Comparison of ENCODE assay signal across 9 mouse cellular contexts in the genomic region with DNA sequence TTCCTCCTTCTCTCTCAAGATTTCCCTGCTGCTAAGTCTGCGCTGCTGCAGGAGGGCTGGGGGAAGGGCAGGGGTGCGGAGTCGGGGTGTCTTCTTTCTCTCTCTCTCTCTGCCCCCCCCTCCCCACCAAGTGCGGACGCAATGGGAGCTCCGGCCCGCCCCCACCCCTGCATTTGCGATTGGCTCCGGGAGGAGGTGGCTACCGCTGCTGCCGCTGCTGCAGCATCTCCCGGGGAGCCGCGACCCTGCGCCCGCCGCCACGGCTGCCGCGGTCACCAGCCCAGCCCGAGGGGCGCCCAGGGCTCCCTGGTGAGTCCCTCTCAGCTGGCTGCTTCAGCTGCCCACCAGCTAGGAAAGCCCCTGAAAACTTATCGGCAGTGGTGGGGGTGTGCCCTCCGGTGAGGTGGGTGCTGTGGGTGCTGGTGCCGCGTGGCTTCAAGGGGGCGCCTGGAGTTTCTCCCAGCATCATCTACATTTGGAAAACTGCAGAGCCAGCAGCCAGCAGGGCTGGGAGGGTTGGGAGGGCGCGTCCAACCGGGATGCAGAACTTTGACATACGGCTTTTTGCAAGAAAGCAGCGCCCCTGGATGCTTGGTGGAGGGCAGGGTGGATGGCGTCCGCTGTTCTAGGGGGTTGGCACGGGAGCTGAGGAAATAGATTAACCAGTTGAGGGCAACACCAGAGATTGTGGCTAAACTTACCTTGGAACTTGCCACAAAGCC. TPM values are rescaled to one million over a fixed set of nuclear protein-coding genes. Genes with fewer than 3 reads are reported as not detected.
DNase-seq lines count a peak whose midpoint lies in the region; ATAC-seq and TF ChIP-seq lines count a peak whose summit lies in the region.
"Had no signal": no experiment of that assay in that cellular context is flagged by ENCODE, and none has a peak within 500 bp of the region (broad histone marks: within the 10 kb centered on the region; RNA-seq: fewer than 3 reads in every experiment).

No protein-coding gene starts in this region.

- no peaks in the 10 kb centered on the region for H3K36me3 ChIP-seq in kidney, postnatal 0 days (ENCODE audit: insufficient read depth, low read length)
- no peaks in the 10 kb centered on the region for H3K36me3 ChIP-seq in embryonic facial prominence, embryonic 10.5 days (replicated peaks)
- H3K36me3 ChIP-seq in hindbrain, postnatal 0 days (ENCODE audit: insufficient read depth, low read length), result no peaks in the 10 kb centered on the region
- H3K36me3 ChIP-seq in neural tube, embryonic 13.5 days, result no peaks in the 10 kb centered on the region
- H3K36me3 ChIP-seq: G1E had no signal

- H3K4me1 ChIP-seq in kidney, postnatal 0 days (replicated peaks; ENCODE audit: insufficient read depth, low read length), result no peaks in the 10 kb centered on the region
- peaks cover 18% of the 10 kb centered on the region for H3K4me1 ChIP-seq in embryonic facial prominence, embryonic 10.5 days
- no peaks in the 10 kb centered on the region for H3K4me1 ChIP-seq in hindbrain, postnatal 0 days (ENCODE audit: insufficient read depth, low read length)
- H3K4me1 ChIP-seq in neural tube, embryonic 13.5 days (replicated peaks), result peaks cover 17% of the 10 kb centered on the region

- peak overlapping the region; percentile 56 for H3K4me2 ChIP-seq in kidney, postnatal 0 days (ENCODE audit: low read length)
- peak overlapping the region; percentile 89 for H3K4me2 ChIP-seq in hindbrain, postnatal 0 days (ENCODE audit: low read depth, low read length)
- H3K4me2 ChIP-seq in neural tube, embryonic 13.5 days, result peak overlapping the region; percentile 81

- no peak for ATAC-seq in kidney, postnatal 0 days (replicated peaks; ENCODE audit: low FRiP score, low read depth)
- peak; percentile 51 for ATAC-seq in hindbrain, postnatal 0 days
- peak; percentile 70 for ATAC-seq in neural tube, embryonic 13.5 days (ENCODE audit: low read depth)

- H3K9me3 ChIP-seq in kidney, postnatal 0 days (replicated peaks; ENCODE audit: low read length), result no peaks in the 10 kb centered on the region
- H3K9me3 ChIP-seq in embryonic facial prominence, embryonic 10.5 days, result no peaks in the 10 kb centered on the region
- no peaks in the 10 kb centered on the region for H3K9me3 ChIP-seq in hindbrain, postnatal 0 days (ENCODE audit: low read length)
- H3K9me3 ChIP-seq in neural tube, embryonic 13.5 days, result no peaks in the 10 kb centered on the region
- H3K9me3 ChIP-seq: G1E had no signal

- no peak overlapping the region for H3K27ac ChIP-seq in kidney, postnatal 0 days
- H3K27ac ChIP-seq in embryonic facial prominence, embryonic 10.5 days (replicated peaks), result peak overlapping the region; percentile 36; the same call in 1 of the 2 replicates
- no peak overlapping the region for H3K27ac ChIP-seq in hindbrain, postnatal 0 days
- H3K27ac ChIP-seq in neural tube, embryonic 13.5 days (replicated peaks), result 0 out of 2 replicates have a peak overlapping the region, but pooled peaks have one; percentile 28

- peak; percentile 10 for DNase-seq in kidney, postnatal 0 days (ENCODE audit: low spot score)
- DNase-seq in kidney, adult 9 months, result no peak
- DNase-seq in embryonic facial prominence, embryonic 10.5 days (ENCODE audit: low spot score), result peak; percentile 68
- peak; percentile 34 for DNase-seq in hindbrain, postnatal 0 days (ENCODE audit: low spot score)
- DNase-seq in spleen, postnatal 10 days (ENCODE audit: low spot score in 2 of 2), result no peak
- no peak for DNase-seq in adrenal gland, postnatal 25 days
- DNase-seq in adrenal gland, adult 2 months, result no peak

- under 1% methylated on average over 31 of the region's 35 CpGs for WGBS in kidney, postnatal 0 days
- under 1% methylated on average over 35 of the region's 35 CpGs for WGBS in embryonic facial prominence, embryonic 10.5 days
- WGBS in hindbrain, postnatal 0 days, result 1% methylated on average over 28 of the region's 35 CpGs
- WGBS in neural tube, embryonic 13.5 days, result under 1% methylated on average over 33 of the region's 35 CpGs

- TF ChIP-seq CTCF in kidney, postnatal 0 days (IDR thresholded peaks at IDR 0.05; ENCODE audit: low read depth), result no peak
- TF ChIP-seq CTCF in hindbrain, postnatal 0 days (IDR thresholded peaks at IDR 0.05; ENCODE audit: low read depth), result no peak

- H3K9ac ChIP-seq in kidney, postnatal 0 days (ENCODE audit: low read depth, low read length), result no peak overlapping the region
- H3K9ac ChIP-seq in hindbrain, postnatal 0 days (replicated peaks; ENCODE audit: low read length), result peak overlapping the region; percentile 46; the same call in 1 of the 2 replicates
- peak overlapping the region; percentile 68 for H3K9ac ChIP-seq in neural tube, embryonic 13.5 days

- H3K27me3 ChIP-seq in kidney, postnatal 0 days (ENCODE audit: insufficient read depth, low read length), result peaks cover 20% of the 10 kb centered on the region
- peaks cover 80% of the 10 kb centered on the region for H3K27me3 ChIP-seq in embryonic facial prominence, embryonic 10.5 days (replicated peaks; ENCODE audit: low read depth, poor library complexity, severe bottlenecking)
- no peaks in the 10 kb centered on the region for H3K27me3 ChIP-seq in hindbrain, postnatal 0 days (ENCODE audit: insufficient read depth, low read length)
- H3K27me3 ChIP-seq in neural tube, embryonic 13.5 days, result peaks cover 55% of the 10 kb centered on the region

- peak overlapping the region; percentile 28 for H3K4me3 ChIP-seq in kidney, postnatal 0 days (replicated peaks; ENCODE audit: low read depth, low read length)
- peak overlapping the region; percentile 65 for H3K4me3 ChIP-seq in embryonic facial prominence, embryonic 10.5 days
- H3K4me3 ChIP-seq in hindbrain, postnatal 0 days (ENCODE audit: low read length), result peak overlapping the region; percentile 46
- peak overlapping the region; percentile 50 for H3K4me3 ChIP-seq in neural tube, embryonic 13.5 days

RNA-seq across cellular contexts. Expression of a gene that starts 51.6 kb away (rescaled TPM):
- 1.9 TPM in 2 replicates for polyA plus RNA-seq in kidney, postnatal 0 days (2015; fragmentation: Nextera tagmentation; extraction: Ambion mirVana)
- 0.57 and 0.65 TPM in 2 replicates for polyA plus RNA-seq in embryonic facial prominence, embryonic 10.5 days (2016; fragmentation: Nextera tagmentation; extraction: Ambion mirVana)
- total RNA-seq in hindbrain, postnatal 0 days (2014; rRNA removed), result not detected in 2 replicates
- not detected in 2 replicates for polyA plus RNA-seq in hindbrain, postnatal 0 days (2015; fragmentation: Nextera tagmentation; extraction: Ambion mirVana)
- polyA plus RNA-seq in neural tube, embryonic 13.5 days (2015; fragmentation: Nextera tagmentation; extraction: Ambion mirVana), result 0.10 TPM in 1 of 2 replicates, not detected in the other
- 0.29 TPM in 1 of 2 replicates, not detected in the other for total RNA-seq in adrenal gland, postnatal 25 days (2021)
- under 1 TPM; 0.09 to 0.28 TPM for total RNA-seq in adrenal gland, adult 2 months (2021)
- 0.25 and 0.31 TPM in 2 replicates for polyA plus RNA-seq in adrenal gland, adult 2 months (2012; rRNA removed)
- polyA plus RNA-seq: G1E had no signal

Comparison
In these comparisons a context has a peak if more than half of its experiments do, and no peak if none do; other contexts are left out.
1. DNase-seq: peak in kidney, postnatal 0 days (single experiment), embryonic facial prominence, embryonic 10.5 days (single experiment) and hindbrain, postnatal 0 days (single experiment); none in kidney, adult 9 months (single experiment), spleen, postnatal 10 days (0 of 2), adrenal gland, postnatal 25 days (single experiment) and adrenal gland, adult 2 months (single experiment).
2. H3K27ac ChIP-seq: peak in embryonic facial prominence, embryonic 10.5 days (single experiment) and neural tube, embryonic 13.5 days (single experiment); none in kidney, postnatal 0 days (single experiment) and hindbrain, postnatal 0 days (single experiment).
3. Peak in every context shown above with its lines, with median percentiles within 50 percentile points of each other: H3K4me2 ChIP-seq and H3K4me3 ChIP-seq.